Mouse (Mus musculus): ENCODE measurements at regions not wholly inside any gene's neighbourhood (a gene's known extent, or its start where the extent isn't known, plus 50 kb on each side); places are given as distances from the start of the nearest gene placed in this dataset.

GRCm38 (mm10) chr12:25167504-25168212 lies 70.7 kb upstream of the Id2 start:
- DNase-seq (ENCODE audit: low spot score in 2 of 2): no peak
- intact Hi-C loops (cut with DNase I): no loop called here

- intact Hi-C loops (cut with DNase I): no loop called here
- no peak for DNase-seq (ENCODE audit: low spot score in 2 of 2)
Measured at GRCm38 (mm10) chr12:25166525-25166924, 69.6 kb upstream of the Id2 start.

- intact Hi-C loops (cut with DNase I): no loop called here
Measured at GRCm38 (mm10) chr12:25165650-25166049, 68.7 kb upstream of the Id2 start.

GRCm38 (mm10) chr12:25164724-25165123 lies 67.8 kb upstream of the Id2 start:
- intact Hi-C loops (cut with DNase I): loop anchor here (5.0 kb wide), 1 partner anchor 62 kb away; no protein-coding TSS in a partner anchor
- DNase-seq (ENCODE audit: low spot score in 2 of 2): peak in 1 of 2 experiments; percentile 26

More at GRCm38 (mm10) chr12:25165650-25166049, 68.7 kb upstream of the Id2 start:
- no peak for DNase-seq (ENCODE audit: low spot score in 2 of 2)

GRCm38 (mm10) chr12:25163541-25163940 lies 66.6 kb upstream of the Id2 start:
- intact Hi-C loops (cut with DNase I): loop anchor here (5.0 kb wide), 1 partner anchor 61 kb away; no protein-coding TSS in a partner anchor
- no peak for DNase-seq (ENCODE audit: low spot score in 2 of 2)

GRCm38 (mm10) chr12:25162843-25163242 lies 65.9 kb upstream of the Id2 start:
- intact Hi-C loops (cut with DNase I): loop anchor here (5.0 kb wide), 1 partner anchor 61 kb away; no protein-coding TSS in a partner anchor

GRCm38 (mm10) chr12:25161939-25162338 lies 65.0 kb upstream of the Id2 start:
- no peak for DNase-seq (ENCODE audit: low spot score in 2 of 2)
- intact Hi-C loops (cut with DNase I): loop anchor here (1.0 to 5.0 kb wide), 2 partner anchors 60 to 78 kb away; no protein-coding TSS in a partner anchor

More at GRCm38 (mm10) chr12:25162843-25163242, 65.9 kb upstream of the Id2 start:
- DNase-seq (ENCODE audit: low spot score in 2 of 2): no peak

- intact Hi-C loops (cut with DNase I): loop anchor here (1.0 to 5.0 kb wide), 2 partner anchors 59 to 79 kb away; no protein-coding TSS in a partner anchor
Measured at GRCm38 (mm10) chr12:25160990-25161843, 64.3 kb upstream of the Id2 start.

GRCm38 (mm10) chr12:25159091-25159490 lies 62.2 kb upstream of the Id2 start:
- DNase-seq (ENCODE audit: low spot score in 2 of 2): no peak
- intact Hi-C loops (cut with DNase I): no loop called here

More at GRCm38 (mm10) chr12:25160990-25161843, 64.3 kb upstream of the Id2 start:
- peak in 1 of 2 experiments; percentile 47 for DNase-seq (ENCODE audit: low spot score in 2 of 2)

GRCm38 (mm10) chr12:25157238-25157637 lies 60.3 kb upstream of the Id2 start:
- DNase-seq (ENCODE audit: low spot score in 2 of 2): no peak
- intact Hi-C loops (cut with DNase I): no loop called here

- intact Hi-C loops (cut with DNase I): no loop called here
- DNase-seq (ENCODE audit: low spot score in 2 of 2): no peak
Measured at GRCm38 (mm10) chr12:25155396-25155795, 58.5 kb upstream of the Id2 start.

GRCm38 (mm10) chr12:25148099-25148498 lies 51.2 kb upstream of the Id2 start:
- intact Hi-C loops (cut with DNase I): no loop called here

More at GRCm38 (mm10) chr12:25148099-25148498, 51.2 kb upstream of the Id2 start:
- DNase-seq (ENCODE audit: low spot score in 2 of 2): no peak
